ENCODE assay signal across 9 mouse cellular contexts in the genomic region with DNA sequence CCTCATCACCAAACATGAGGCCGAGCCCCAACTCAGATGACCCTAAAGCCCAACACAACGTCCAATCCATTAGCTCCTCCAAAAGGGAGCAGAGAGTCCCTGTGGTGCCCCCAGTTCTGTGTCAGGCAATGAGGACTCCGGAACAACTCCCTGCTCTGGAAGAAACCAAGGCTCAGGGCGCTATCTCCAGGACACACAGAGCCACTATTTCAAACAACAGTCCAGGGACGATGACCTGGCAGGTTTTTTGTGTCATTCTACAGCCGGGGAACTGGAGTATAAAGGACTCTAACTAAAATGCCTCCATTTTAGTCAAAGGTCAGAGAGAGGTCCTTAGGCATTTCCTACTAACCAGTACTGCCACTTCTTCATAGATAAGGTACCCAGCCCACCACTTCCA. TPM values are rescaled to one million over a fixed set of nuclear protein-coding genes. Genes with fewer than 3 reads are reported as not detected.
DNase-seq lines count a peak whose midpoint lies in the region; ATAC-seq and TF ChIP-seq lines count a peak whose summit lies in the region.
"Had no signal": no experiment of that assay in that cellular context is flagged by ENCODE, and none has a peak within 500 bp of the region (broad histone marks: within the 10 kb centered on the region; RNA-seq: fewer than 3 reads in every experiment).

No protein-coding gene starts in this region.

- no peaks in the 10 kb centered on the region for H3K36me3 ChIP-seq in heart, embryonic 13.5 days
- no peaks in the 10 kb centered on the region for H3K36me3 ChIP-seq in liver, adult 2 months (ENCODE audit: control insufficient read depth, insufficient read depth, low read length)
- no peaks in the 10 kb centered on the region for H3K36me3 ChIP-seq in thymus, adult 2 months (ENCODE audit: control insufficient read depth, insufficient read depth, low read length)

- H3K79me2 ChIP-seq in liver, adult 2 months (ENCODE audit: control insufficient read depth, insufficient read depth, low read length), result peaks cover 27% of the 10 kb centered on the region

- no peak for ATAC-seq in heart, embryonic 13.5 days (ENCODE audit: extremely low read depth, insufficient number of reproducible peaks, low FRiP score, low TSS enrichment)

- H3K4me2 ChIP-seq in heart, embryonic 13.5 days, result peak overlapping the region; percentile 54

- 53% methylated on average over 6 of the region's 6 CpGs for WGBS in heart, embryonic 13.5 days
- WGBS in liver, adult 2 months, result 6% methylated on average over 6 of the region's 6 CpGs
- 95% methylated on average over 6 of the region's 6 CpGs for WGBS in thymus, adult 2 months

- H3K27me3 ChIP-seq in heart, embryonic 13.5 days (replicated peaks), result no peaks in the 10 kb centered on the region
- no peaks in the 10 kb centered on the region for H3K27me3 ChIP-seq in liver, adult 2 months (ENCODE audit: control insufficient read depth, insufficient read depth, low read length)
- no peaks in the 10 kb centered on the region for H3K27me3 ChIP-seq in thymus, adult 2 months (ENCODE audit: control insufficient read depth, insufficient read depth, low read length)
- H3K27me3 ChIP-seq: CH12.LX had no signal

- no peak for DNase-seq in heart, postnatal 25 days (ENCODE audit: low spot score)
- DNase-seq in spleen, postnatal 10 days (ENCODE audit: low spot score in 2 of 2), result peak; percentile 39 to 43
- no peak for DNase-seq in spleen, adult 12 weeks (ENCODE audit: low spot score)
- peak; percentile 79 for DNase-seq in liver, adult 2 months (ENCODE audit: extremely low read depth, low read depth, low spot score)
- DNase-seq in thymus, adult 2 months, result no peak
- DNase-seq in urinary bladder, postnatal 4 days (ENCODE audit: low spot score in 2 of 2), result no peak
- DNase-seq in B cell, adult 2 months, result no peak

- TF ChIP-seq POLR2A in liver, adult 2 months (IDR thresholded peaks at IDR 0.05; ENCODE audit: extremely low read depth, insufficient read depth, low read length), result no peak
- no peak for TF ChIP-seq POLR2A in thymus, adult 2 months (IDR thresholded peaks at IDR 0.05; ENCODE audit: control insufficient read depth, extremely low read depth, insufficient read depth, low read length, poor library complexity)

- intact Hi-C loops in heart, postnatal 25 days (cut with DNase I), result no loop called here

- H3K9me3 ChIP-seq in heart, embryonic 13.5 days, result no peaks in the 10 kb centered on the region

- peak overlapping the region; percentile 25; the same call in 1 of the 2 replicates for H3K9ac ChIP-seq in heart, embryonic 13.5 days
- peak overlapping the region; percentile 27 for H3K9ac ChIP-seq in liver, adult 2 months (ENCODE audit: low read depth, low read length)

- peaks cover 81% of the 10 kb centered on the region for H3K4me1 ChIP-seq in heart, embryonic 13.5 days
- peaks cover 40% of the 10 kb centered on the region for H3K4me1 ChIP-seq in liver, adult 2 months (ENCODE audit: control insufficient read depth, insufficient read depth, low read length)
- peaks cover 65% of the 10 kb centered on the region for H3K4me1 ChIP-seq in thymus, adult 2 months (replicated peaks; ENCODE audit: control insufficient read depth, insufficient read depth, low read length)

- TF ChIP-seq CTCF in liver, adult 2 months (IDR thresholded peaks at IDR 0.05; ENCODE audit: low read depth, low read length), result no peak
- TF ChIP-seq CTCF in thymus, adult 2 months (IDR thresholded peaks at IDR 0.05; ENCODE audit: borderline replicate concordance, control insufficient read depth, extremely low read depth, insufficient read depth, low read length, poor library complexity), result no peak

- no peak overlapping the region for H3K4me3 ChIP-seq in heart, embryonic 13.5 days
- H3K4me3 ChIP-seq in liver, adult 2 months (ENCODE audit: insufficient read depth, low read depth, low read length), result no peak overlapping the region
- H3K4me3 ChIP-seq in thymus, adult 2 months (ENCODE audit: control insufficient read depth, insufficient read depth, low read length), result no peak overlapping the region

- peak overlapping the region; percentile 78 for H3K27ac ChIP-seq in heart, embryonic 13.5 days (replicated peaks)
- H3K27ac ChIP-seq in liver, adult 2 months (replicated peaks; ENCODE audit: insufficient read depth, low read depth, low read length), result peak overlapping the region; percentile 74
- no peak overlapping the region for H3K27ac ChIP-seq in thymus, adult 2 months (ENCODE audit: control insufficient read depth, insufficient read depth, low read length)

RNA-seq across cellular contexts. Expression of a gene that starts 7.5 kb away (rescaled TPM):
- polyA plus RNA-seq in heart, embryonic 13.5 days (2015; fragmentation: Nextera tagmentation; extraction: Ambion mirVana), result 12.2 and 13.5 TPM in 2 replicates
- 10 to 100 TPM; 14.1 to 15.5 TPM for total RNA-seq in heart, postnatal 25 days (2021)
- 6.5 and 7.4 TPM in 2 replicates for total RNA-seq in liver, adult 2 months (2014; rRNA removed)
- 19.8 and 21.1 TPM in 2 replicates for polyA plus RNA-seq in liver, adult 2 months (2012; rRNA removed)
- polyA plus RNA-seq in thymus, adult 2 months (2012; rRNA removed), result 25.3 and 26.0 TPM in 2 replicates

RNA-seq across cellular contexts. Expression of a gene that starts 56.2 kb away (rescaled TPM):
- polyA plus RNA-seq in heart, embryonic 13.5 days (2015; fragmentation: Nextera tagmentation; extraction: Ambion mirVana), result 5.3 and 6.3 TPM in 2 replicates
- total RNA-seq in heart, postnatal 25 days (2021), result 10 to 100 TPM; 21.0 to 25.0 TPM
- 1.1 and 1.3 TPM in 2 replicates for total RNA-seq in liver, adult 2 months (2014; rRNA removed)
- 0.86 and 1.1 TPM in 2 replicates for polyA plus RNA-seq in liver, adult 2 months (2012; rRNA removed)
- 4.4 and 5.5 TPM in 2 replicates for polyA plus RNA-seq in thymus, adult 2 months (2012; rRNA removed)

Comparison
In these comparisons a context has a peak if more than half of its experiments do, and no peak if none do; other contexts are left out.
1. DNase-seq: peak in spleen, postnatal 10 days (2 of 2) and liver, adult 2 months (single experiment); none in heart, postnatal 25 days (single experiment), spleen, adult 12 weeks (single experiment), thymus, adult 2 months (single experiment), urinary bladder, postnatal 4 days (0 of 2) and B cell, adult 2 months (0 of 2).